ENCODE assay signal across 8 mouse cellular contexts in genomic region chr3:67514801-67515273, GRCm38 (mm10). TPM values are rescaled to one million over a fixed set of nuclear protein-coding genes. Genes with fewer than 3 reads are reported as not detected.
DNase-seq lines count a peak whose midpoint lies in the region; ATAC-seq lines count a peak whose summit lies in the region.

No protein-coding gene starts in this region.

- peak; percentile 23; the same call in 1 of the 2 replicates for ATAC-seq in heart, embryonic 14.5 days (ENCODE audit: insufficient number of reproducible peaks, insufficient read depth, low FRiP score, low read depth)
- ATAC-seq in limb, embryonic 12.5 days (ENCODE audit: insufficient number of reproducible peaks, insufficient read depth, low FRiP score, low TSS enrichment, low read depth), result peak; percentile 34; the same call in 1 of the 2 replicates
- ATAC-seq in midbrain, embryonic 15.5 days (replicated peaks), result peak; percentile 75

- no peaks in the 10 kb centered on the region for H3K36me3 ChIP-seq in heart, embryonic 14.5 days (ENCODE audit: control insufficient read depth, insufficient read depth, low read length)
- H3K36me3 ChIP-seq in limb, embryonic 12.5 days, result no peaks in the 10 kb centered on the region
- no peaks in the 10 kb centered on the region for H3K36me3 ChIP-seq in midbrain, embryonic 15.5 days (replicated peaks)

- H3K9ac ChIP-seq in heart, embryonic 14.5 days (ENCODE audit: low read length), result peak overlapping the region; percentile 72
- H3K9ac ChIP-seq in limb, embryonic 12.5 days (replicated peaks), result peak overlapping the region; percentile 78
- peak overlapping the region; percentile 49 for H3K9ac ChIP-seq in midbrain, embryonic 15.5 days

- peak overlapping the region; percentile 100 for H3K4me2 ChIP-seq in heart, embryonic 14.5 days (ENCODE audit: low read length)
- peak overlapping the region; percentile 100 for H3K4me2 ChIP-seq in limb, embryonic 12.5 days
- H3K4me2 ChIP-seq in midbrain, embryonic 15.5 days, result peak overlapping the region; percentile 97

- H3K4me1 ChIP-seq in heart, embryonic 14.5 days (ENCODE audit: control insufficient read depth in 2 of 2, insufficient read depth in 2 of 2, low read length in 2 of 2), result no peaks in the 10 kb centered on the region; a peak in 1 of 4 replicates
- peaks cover 10% of the 10 kb centered on the region for H3K4me1 ChIP-seq in limb, embryonic 12.5 days (replicated peaks)
- H3K4me1 ChIP-seq in midbrain, embryonic 15.5 days, result peaks cover 4% of the 10 kb centered on the region

- peak; percentile 19 to 39 for DNase-seq in left cerebral cortex, adult 18-20 months (ENCODE audit: low spot score in 2 of 2)
- DNase-seq in left cerebral cortex, adult 11 months (ENCODE audit: low spot score), result no peak
- DNase-seq in embryo, embryonic 10 days (ENCODE audit: low spot score), result peak; percentile 15
- DNase-seq in layer of hippocampus, adult 8-10 months (ENCODE audit: low spot score in 2 of 2), result no peak
- DNase-seq in gastrocnemius, postnatal 14 days, result no peak

- WGBS in heart, embryonic 14.5 days, result 3% methylated on average over 40 of the region's 40 CpGs
- WGBS in limb, embryonic 12.5 days, result 7% methylated on average over 40 of the region's 40 CpGs
- 6% methylated on average over 40 of the region's 40 CpGs for WGBS in midbrain, embryonic 15.5 days

- no peaks in the 10 kb centered on the region for H3K9me3 ChIP-seq in heart, embryonic 14.5 days (ENCODE audit: control insufficient read depth, low read length)
- H3K9me3 ChIP-seq in limb, embryonic 12.5 days, result no peaks in the 10 kb centered on the region
- no peaks in the 10 kb centered on the region for H3K9me3 ChIP-seq in midbrain, embryonic 15.5 days

- H3K27me3 ChIP-seq in heart, embryonic 14.5 days (ENCODE audit: control insufficient read depth, insufficient read depth, low read length), result peaks cover 8% of the 10 kb centered on the region
- peaks cover 50% of the 10 kb centered on the region for H3K27me3 ChIP-seq in limb, embryonic 12.5 days
- H3K27me3 ChIP-seq in midbrain, embryonic 15.5 days (replicated peaks), result peaks cover 25% of the 10 kb centered on the region

- peak overlapping the region; percentile 52 to 68 for H3K4me3 ChIP-seq in heart, embryonic 14.5 days (ENCODE audit: control insufficient read depth in 1 of 2, insufficient read depth in 1 of 2, low read depth in 1 of 2, low read length in 2 of 2)
- H3K4me3 ChIP-seq in limb, embryonic 12.5 days (replicated peaks), result peak overlapping the region; percentile 65
- H3K4me3 ChIP-seq in midbrain, embryonic 15.5 days, result peak overlapping the region; percentile 59

- H3K27ac ChIP-seq in heart, embryonic 14.5 days (replicated peaks in 1 of 2; ENCODE audit: control insufficient read depth in 1 of 2, insufficient read depth in 1 of 2, low read depth in 2 of 2, low read length in 2 of 2), result no peak overlapping the region
- no peak overlapping the region for H3K27ac ChIP-seq in limb, embryonic 12.5 days
- no peak overlapping the region for H3K27ac ChIP-seq in midbrain, embryonic 15.5 days

- intact Hi-C loops in gastrocnemius, postnatal 14 days (cut with DNase I; ENCODE audit: low total_unique reads), result loop anchor here (5.0 kb wide), 1 partner anchor 52 kb away; no protein-coding TSS in a partner anchor

RNA-seq across cellular contexts. Expression of gene Rarres1, which starts 0.5 kb away (rescaled TPM):
- 1 to 10 TPM; 1.9 TPM for total RNA-seq in left cerebral cortex, adult 18-20 months (2021)
- polyA plus RNA-seq in heart, embryonic 14.5 days (2014; fragmentation: Nextera tagmentation; extraction: Ambion mirVana), result 1.5 and 1.7 TPM in 2 replicates
- polyA plus RNA-seq in limb, embryonic 12.5 days (2016; fragmentation: Nextera tagmentation; extraction: Ambion mirVana), result 9.2 and 14.4 TPM in 2 replicates
- polyA plus RNA-seq in midbrain, embryonic 15.5 days (2015; fragmentation: Nextera tagmentation; extraction: Ambion mirVana), result 2.6 and 5.1 TPM in 2 replicates
- 1 to 10 TPM; 1.4 to 1.7 (median 1.6) TPM for total RNA-seq in layer of hippocampus, adult 8-10 months (2022)
- total RNA-seq in gastrocnemius, postnatal 14 days (2021), result 1 to 10 TPM; 1.5 to 2.5 TPM

RNA-seq across cellular contexts. Expression of gene Lxn, which starts 51.1 kb away (rescaled TPM):
- total RNA-seq in left cerebral cortex, adult 18-20 months (2021), result 10 to 100 TPM; 37.2 TPM
- polyA plus RNA-seq in heart, embryonic 14.5 days (2014; fragmentation: Nextera tagmentation; extraction: Ambion mirVana), result 79.8 and 96.9 TPM in 2 replicates
- 95.8 and 102 TPM in 2 replicates for polyA plus RNA-seq in limb, embryonic 12.5 days (2016; fragmentation: Nextera tagmentation; extraction: Ambion mirVana)
- polyA plus RNA-seq in midbrain, embryonic 15.5 days (2015; fragmentation: Nextera tagmentation; extraction: Ambion mirVana), result 162 and 199 TPM in 2 replicates
- total RNA-seq in layer of hippocampus, adult 8-10 months (2022), result 10 to 100 TPM; 49.1 to 58.4 (median 53.4) TPM
- 1 to 10 TPM; 8.2 to 9.9 TPM for total RNA-seq in gastrocnemius, postnatal 14 days (2021)

Comparison
In these comparisons a context has a peak if more than half of its experiments do, and no peak if none do; other contexts are left out.
1. DNase-seq: peak in left cerebral cortex, adult 18-20 months (2 of 2) and embryo, embryonic 10 days (single experiment); none in left cerebral cortex, adult 11 months (single experiment), layer of hippocampus, adult 8-10 months (0 of 2) and gastrocnemius, postnatal 14 days (single experiment).
2. ATAC-seq: peak in every context shown above with its lines; median percentile 75 in midbrain, embryonic 15.5 days; 34 in limb, embryonic 12.5 days; 23 in heart, embryonic 14.5 days.
3. Peak in every context shown above with its lines, with median percentiles within 50 percentile points of each other: H3K4me2 ChIP-seq, H3K4me3 ChIP-seq and H3K9ac ChIP-seq.